Comparison of ENCODE assay signal across 7 mouse cellular contexts in the genomic region with DNA sequence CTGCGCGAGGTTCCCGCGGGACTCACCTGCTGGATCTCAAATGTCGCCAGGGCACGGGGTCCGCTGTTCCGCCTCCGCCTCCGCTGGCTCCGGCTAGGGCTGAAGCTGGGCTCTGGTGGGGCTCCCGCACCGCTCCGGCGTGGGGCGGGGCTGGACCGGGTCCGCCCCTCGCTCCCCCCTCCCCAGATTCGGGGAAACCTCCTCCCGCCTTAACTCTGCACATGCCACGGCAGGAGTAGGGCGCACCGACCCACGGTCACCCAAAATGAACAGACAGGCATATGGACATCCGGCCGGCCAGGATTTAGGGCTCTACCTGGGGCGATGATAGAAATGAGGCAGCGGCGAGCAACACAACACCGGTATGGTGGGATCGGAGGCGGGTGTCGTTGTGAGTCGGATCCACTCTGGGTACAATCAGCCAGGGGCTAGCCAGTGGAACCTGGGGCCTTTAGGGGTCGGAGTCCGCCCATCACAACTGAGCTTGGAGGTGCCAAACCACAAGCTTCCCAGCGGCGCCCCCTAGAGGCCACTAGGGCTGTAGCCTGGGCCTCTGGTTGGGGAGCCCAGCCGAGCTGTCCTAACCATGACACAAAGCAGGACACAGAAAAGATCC. TPM values are rescaled to one million over a fixed set of nuclear protein-coding genes. Genes with fewer than 3 reads are reported as not detected.
DNase-seq lines count a peak whose midpoint lies in the region; ATAC-seq lines count a peak whose summit lies in the region.

No protein-coding gene starts in this region.

- peaks cover 9% of the 10 kb centered on the region; the same call in 1 of the 2 replicates for H3K4me1 ChIP-seq in embryonic facial prominence, embryonic 11.5 days (ENCODE audit: control insufficient read depth, insufficient read depth, low read length)
- H3K4me1 ChIP-seq in limb, embryonic 11.5 days (ENCODE audit: control insufficient read depth, insufficient read depth, low read length), result peaks cover 19% of the 10 kb centered on the region
- H3K4me1 ChIP-seq in midbrain, embryonic 13.5 days (replicated peaks), result peaks cover 54% of the 10 kb centered on the region

- H3K27ac ChIP-seq in embryonic facial prominence, embryonic 11.5 days (replicated peaks; ENCODE audit: low read depth, low read length), result peak overlapping the region; percentile 41
- no peak overlapping the region for H3K27ac ChIP-seq in limb, embryonic 11.5 days (replicated peaks; ENCODE audit: low read depth, low read length)
- H3K27ac ChIP-seq in midbrain, embryonic 13.5 days, result peak overlapping the region; percentile 93

- under 1% methylated on average over 40 of the region's 40 CpGs for WGBS in embryonic facial prominence, embryonic 11.5 days
- WGBS in limb, embryonic 11.5 days, result under 1% methylated on average over 40 of the region's 40 CpGs
- WGBS in midbrain, embryonic 13.5 days, result under 1% methylated on average over 40 of the region's 40 CpGs

- H3K4me3 ChIP-seq in embryonic facial prominence, embryonic 11.5 days (ENCODE audit: low read depth, low read length), result peak overlapping the region; percentile 52
- H3K4me3 ChIP-seq in limb, embryonic 11.5 days (ENCODE audit: low read depth, low read length), result peak overlapping the region; percentile 50
- peak overlapping the region; percentile 61 for H3K4me3 ChIP-seq in midbrain, embryonic 13.5 days (replicated peaks)

- H3K9me3 ChIP-seq in embryonic facial prominence, embryonic 11.5 days (replicated peaks; ENCODE audit: control insufficient read depth, low read length), result no peaks in the 10 kb centered on the region
- H3K9me3 ChIP-seq in limb, embryonic 11.5 days (ENCODE audit: control insufficient read depth, low read length), result no peaks in the 10 kb centered on the region
- H3K9me3 ChIP-seq in midbrain, embryonic 13.5 days, result no peaks in the 10 kb centered on the region

- peak; percentile 94 for DNase-seq in adrenal gland, postnatal 14 days
- peak; percentile 95 for DNase-seq in embryonic facial prominence, embryonic 11.5 days (ENCODE audit: low spot score)
- peak; percentile 84 to 94 for DNase-seq in heart, adult 18-20 months
- DNase-seq in kidney, adult 18-20 months, result peak; percentile 85
- DNase-seq in limb, embryonic 11.5 days (ENCODE audit: low spot score), result peak; percentile 97
- DNase-seq in spleen, adult 12 weeks (ENCODE audit: low spot score), result peak; percentile 79

- H3K27me3 ChIP-seq in embryonic facial prominence, embryonic 11.5 days (ENCODE audit: control insufficient read depth, insufficient read depth, low read length), result no peaks in the 10 kb centered on the region
- no peaks in the 10 kb centered on the region for H3K27me3 ChIP-seq in limb, embryonic 11.5 days (ENCODE audit: control insufficient read depth, insufficient read depth, low read length)
- H3K27me3 ChIP-seq in midbrain, embryonic 13.5 days, result no peaks in the 10 kb centered on the region

- H3K9ac ChIP-seq in embryonic facial prominence, embryonic 11.5 days (replicated peaks; ENCODE audit: low read length), result peak overlapping the region; percentile 64
- peak overlapping the region; percentile 67 for H3K9ac ChIP-seq in limb, embryonic 11.5 days (ENCODE audit: low read length)
- H3K9ac ChIP-seq in midbrain, embryonic 13.5 days (replicated peaks), result peak overlapping the region; percentile 83

- H3K36me3 ChIP-seq in embryonic facial prominence, embryonic 11.5 days (replicated peaks; ENCODE audit: control insufficient read depth, insufficient read depth, low read depth, low read length), result no peaks in the 10 kb centered on the region
- H3K36me3 ChIP-seq in limb, embryonic 11.5 days (ENCODE audit: control insufficient read depth, insufficient read depth, low read length), result no peaks in the 10 kb centered on the region
- H3K36me3 ChIP-seq in midbrain, embryonic 13.5 days, result peaks cover 17% of the 10 kb centered on the region

- H3K4me2 ChIP-seq in embryonic facial prominence, embryonic 11.5 days (ENCODE audit: low read depth, low read length), result peak overlapping the region; percentile 83
- peak overlapping the region; percentile 95 for H3K4me2 ChIP-seq in limb, embryonic 11.5 days (ENCODE audit: low read depth, severe bottlenecking)
- H3K4me2 ChIP-seq in midbrain, embryonic 13.5 days (replicated peaks), result peak overlapping the region; percentile 74

- ATAC-seq in embryonic facial prominence, embryonic 11.5 days (replicated peaks; ENCODE audit: insufficient number of reproducible peaks, low FRiP score, low TSS enrichment, low read depth), result peak; percentile 81
- peak; percentile 85 for ATAC-seq in limb, embryonic 11.5 days (ENCODE audit: insufficient number of reproducible peaks, low FRiP score, low TSS enrichment, low read depth)
- ATAC-seq in midbrain, embryonic 13.5 days, result peak; percentile 83

RNA-seq across cellular contexts. Expression of gene Ccdc71, which starts 7.9 kb away (rescaled TPM):
- total RNA-seq in adrenal gland, postnatal 14 days (2021), result 35.1 and 36.4 TPM in 2 replicates
- 49.1 and 63.2 TPM in 2 replicates for polyA plus RNA-seq in embryonic facial prominence, embryonic 11.5 days (2014; fragmentation: Nextera tagmentation; extraction: Ambion mirVana)
- total RNA-seq in heart, adult 18-20 months (2021), result 10 to 100 TPM; 23.1 to 23.3 TPM
- polyA plus RNA-seq in limb, embryonic 11.5 days (2014; fragmentation: Nextera tagmentation; extraction: Ambion mirVana), result 46.0 and 55.5 TPM in 2 replicates
- 59.7 and 63.5 TPM in 2 replicates for polyA plus RNA-seq in midbrain, embryonic 13.5 days (2015; fragmentation: Nextera tagmentation; extraction: Ambion mirVana)

RNA-seq across cellular contexts. Expression of gene Klhdc8b, which starts 9.0 kb away (rescaled TPM):
- 29.7 and 30.9 TPM in 2 replicates for total RNA-seq in adrenal gland, postnatal 14 days (2021)
- 19.0 and 22.4 TPM in 2 replicates for polyA plus RNA-seq in embryonic facial prominence, embryonic 11.5 days (2014; fragmentation: Nextera tagmentation; extraction: Ambion mirVana)
- 1 to 10 TPM; 4.7 to 5.5 TPM for total RNA-seq in heart, adult 18-20 months (2021)
- 13.6 and 17.2 TPM in 2 replicates for polyA plus RNA-seq in limb, embryonic 11.5 days (2014; fragmentation: Nextera tagmentation; extraction: Ambion mirVana)
- polyA plus RNA-seq in midbrain, embryonic 13.5 days (2015; fragmentation: Nextera tagmentation; extraction: Ambion mirVana), result 75.7 and 84.8 TPM in 2 replicates

RNA-seq across cellular contexts. Expression of gene BC048562, which starts 16.1 kb away (rescaled TPM):
- not detected in 2 replicates for total RNA-seq in adrenal gland, postnatal 14 days (2021)
- polyA plus RNA-seq in embryonic facial prominence, embryonic 11.5 days (2014; fragmentation: Nextera tagmentation; extraction: Ambion mirVana), result not detected in 2 replicates
- total RNA-seq in heart, adult 18-20 months (2021), result not detected
- polyA plus RNA-seq in limb, embryonic 11.5 days (2014; fragmentation: Nextera tagmentation; extraction: Ambion mirVana), result not detected in 2 replicates
- not detected in 2 replicates for polyA plus RNA-seq in midbrain, embryonic 13.5 days (2015; fragmentation: Nextera tagmentation; extraction: Ambion mirVana)

RNA-seq across cellular contexts. Expression of gene Ccdc36, which starts 24.1 kb away (rescaled TPM):
- not detected in 2 replicates for total RNA-seq in adrenal gland, postnatal 14 days (2021)
- 1.5 and 1.7 TPM in 2 replicates for polyA plus RNA-seq in embryonic facial prominence, embryonic 11.5 days (2014; fragmentation: Nextera tagmentation; extraction: Ambion mirVana)
- total RNA-seq in heart, adult 18-20 months (2021), result not detected
- polyA plus RNA-seq in limb, embryonic 11.5 days (2014; fragmentation: Nextera tagmentation; extraction: Ambion mirVana), result 1.3 and 1.5 TPM in 2 replicates
- 1.3 and 1.7 TPM in 2 replicates for polyA plus RNA-seq in midbrain, embryonic 13.5 days (2015; fragmentation: Nextera tagmentation; extraction: Ambion mirVana)

RNA-seq across cellular contexts. Expression of gene Lamb2, which starts 27.1 kb away (rescaled TPM):
- 121 and 124 TPM in 2 replicates for total RNA-seq in adrenal gland, postnatal 14 days (2021)
- polyA plus RNA-seq in embryonic facial prominence, embryonic 11.5 days (2014; fragmentation: Nextera tagmentation; extraction: Ambion mirVana), result 15.3 and 15.4 TPM in 2 replicates
- 100 to 1,000 TPM; 334 to 339 TPM for total RNA-seq in heart, adult 18-20 months (2021)
- polyA plus RNA-seq in limb, embryonic 11.5 days (2014; fragmentation: Nextera tagmentation; extraction: Ambion mirVana), result 18.0 and 18.9 TPM in 2 replicates
- 20.0 and 24.1 TPM in 2 replicates for polyA plus RNA-seq in midbrain, embryonic 13.5 days (2015; fragmentation: Nextera tagmentation; extraction: Ambion mirVana)
